Mouse (Mus musculus): Measurements from ENCODE around the gene Srsf11.

Srsf11 gene

DNA sequence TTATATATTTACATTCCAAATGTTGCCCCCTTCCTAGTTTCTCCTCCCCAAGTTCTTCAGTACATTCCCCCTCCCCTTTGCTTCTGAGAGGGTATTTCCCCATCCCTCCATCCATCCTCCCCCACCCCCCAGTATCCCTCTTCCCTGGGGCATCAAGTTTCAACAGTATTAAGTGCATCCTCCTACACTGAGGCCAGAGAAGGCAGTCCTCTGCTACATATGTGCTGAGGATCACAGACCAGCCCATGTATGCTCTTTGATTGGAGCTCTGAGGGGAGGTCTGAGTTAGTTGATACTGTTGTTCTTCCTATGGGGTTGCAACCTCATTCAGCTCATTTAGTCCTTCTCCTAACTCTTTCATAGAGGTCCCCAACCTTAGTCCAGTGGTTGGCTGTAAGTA, 56.8 kb downstream of the Srsf11 start:
- DNase-seq (ENCODE audit: low spot score) = no peak

DNA sequence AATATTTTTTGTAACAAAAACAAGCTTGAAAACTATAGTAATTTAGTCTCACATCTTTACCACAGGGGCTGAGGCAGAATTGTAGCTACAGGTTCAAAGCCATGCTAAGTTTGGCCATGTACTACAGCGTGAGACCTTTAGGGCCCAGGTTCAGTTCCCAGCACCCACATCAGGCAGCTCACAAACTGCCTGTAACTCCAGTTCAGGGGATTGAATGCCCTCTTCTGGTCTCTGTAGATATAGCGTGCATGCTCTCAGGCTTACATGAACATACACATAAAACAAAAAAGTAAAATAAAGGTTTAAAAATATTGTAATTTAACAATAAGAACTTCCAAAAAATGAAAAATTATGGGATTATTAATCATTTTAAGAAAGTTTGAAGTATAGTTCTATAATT, 63.2 kb downstream of the Srsf11 start:
- no peak for DNase-seq (ENCODE audit: low spot score)

DNA sequence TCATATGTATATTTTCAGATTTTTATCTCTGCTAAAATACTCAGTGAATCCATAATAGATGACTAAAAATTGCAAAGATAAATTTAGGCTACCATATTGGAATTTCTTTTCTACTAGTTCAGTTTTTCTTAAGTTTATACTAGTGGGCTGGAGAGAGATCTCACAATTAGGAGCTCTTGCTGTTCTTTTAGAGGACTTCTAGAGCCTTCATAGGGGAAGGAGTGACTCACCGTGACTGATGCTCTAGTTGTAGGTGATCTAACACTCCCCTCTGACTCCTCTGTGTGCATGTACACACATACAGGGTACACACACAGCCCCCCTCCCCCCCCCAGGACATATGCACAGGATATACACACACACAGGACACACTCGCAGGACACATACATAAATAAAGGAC, 65.3 kb downstream of the Srsf11 start:
- no peak for DNase-seq (ENCODE audit: low spot score)
